Mouse (Mus musculus): ENCODE results near the gene Fxyd6. TPM values are rescaled to one million over a fixed set of nuclear protein-coding genes. Genes with fewer than 3 reads are reported as not detected.

Fxyd6 gene
- total and polyA plus RNA-seq, 3 experiments, result not detected

GRCm38 (mm10) chr9:45363639-45364214 lies 6.3 kb upstream of the Fxyd6 start:
- Histone ChIP-seq H3K27ac (ENCODE audit: control insufficient read depth, low read depth, low read length) (no peak overlapping the region), H3K9me3 (replicated peaks; ENCODE audit: insufficient read depth, low read length) (no peaks in the 10 kb centered on the region), H3K36me3 (ENCODE audit: control insufficient read depth in 1 of 2, insufficient read depth in 2 of 2, low read length in 2 of 2) (no peaks in the 10 kb centered on the region), H3K4me1 (ENCODE audit: control insufficient read depth in 1 of 2, insufficient read depth in 2 of 2, low read length in 2 of 2) (no peaks in the 10 kb centered on the region), H3K27me3 (ENCODE audit: control insufficient read depth in 1 of 2, insufficient read depth in 2 of 2, low read length in 2 of 2) (no peaks in the 10 kb centered on the region; a peak in 2 of 4 replicates), H3K79me2 (ENCODE audit: control insufficient read depth, insufficient read depth, low read length, poor library complexity) (no peaks in the 10 kb centered on the region), H3K9ac (ENCODE audit: control insufficient read depth, low read depth, low read length, poor library complexity, severe bottlenecking) (no peak overlapping the region), H3K4me3 (ENCODE audit: control insufficient read depth in 1 of 2, insufficient read depth in 1 of 2, low read depth in 2 of 2, low read length in 2 of 2) (no peak overlapping the region)
- TF ChIP-seq KAT2A (conservative IDR thresholded peaks at IDR 0.05; ENCODE audit: low read depth, low read length), result no peak
- TF ChIP-seq ZKSCAN1 (IDR thresholded peaks at IDR 0.05; ENCODE audit: low read depth, low read length), result no peak
- no peak for TF ChIP-seq NELFE (IDR thresholded peaks at IDR 0.05; ENCODE audit: low read depth, low read length)
- TF ChIP-seq EP300 (IDR thresholded peaks at IDR 0.05; ENCODE audit: low read depth in 1 of 2, low read length in 2 of 2), result no peak
- TF ChIP-seq GABPA (IDR thresholded peaks at IDR 0.05; ENCODE audit: low read depth, low read length), result no peak
- no peak for TF ChIP-seq USF1 (IDR thresholded peaks at IDR 0.05; ENCODE audit: low read depth, low read length)
- TF ChIP-seq MYB (IDR thresholded peaks at IDR 0.05; ENCODE audit: low read depth, low read length), result no peak
- TF ChIP-seq ELF1 (IDR thresholded peaks at IDR 0.05; ENCODE audit: low read depth, low read length), result no peak
- no peak for TF ChIP-seq HCFC1 (IDR thresholded peaks at IDR 0.05; ENCODE audit: low read depth, low read length)
- TF ChIP-seq POLR2AphosphoS5 (IDR thresholded peaks at IDR 0.05; ENCODE audit: borderline replicate concordance, low read depth, low read length), result no peak
- no peak for TF ChIP-seq RAD21 (IDR thresholded peaks at IDR 0.05; ENCODE audit: low read depth, low read length)
- TF ChIP-seq CHD1 (IDR thresholded peaks at IDR 0.05; ENCODE audit: low read depth, low read length), result no peak
- no peak for TF ChIP-seq SMC3 (IDR thresholded peaks at IDR 0.05; ENCODE audit: low read depth, low read length)
- DNase-seq (ENCODE audit: low read depth, low spot score), result no peak

GRCm38 (mm10) chr9:45367716-45368115 lies 2.3 kb upstream of the Fxyd6 start:
- no peak for TF ChIP-seq JUND (IDR thresholded peaks at IDR 0.05; ENCODE audit: low read depth, low read length)
- no peak for TF ChIP-seq MEF2A (IDR thresholded peaks at IDR 0.05; ENCODE audit: extremely low read depth, insufficient replicate concordance, low read depth, low read length, poor library complexity, severe bottlenecking)
- TF ChIP-seq POLR2AphosphoS5 (IDR thresholded peaks at IDR 0.05; ENCODE audit: borderline replicate concordance, low read depth, low read length), result no peak
- TF ChIP-seq NELFE (IDR thresholded peaks at IDR 0.05; ENCODE audit: low read depth, low read length), result no peak
- no peak for TF ChIP-seq POLR2A (IDR thresholded peaks at IDR 0.05; ENCODE audit: control insufficient read depth in 1 of 2, insufficient read depth in 1 of 2, low read depth in 1 of 2, low read length in 2 of 2, poor library complexity in 1 of 2)
- no peak for TF ChIP-seq CHD1 (IDR thresholded peaks at IDR 0.05; ENCODE audit: low read depth, low read length)
- TF ChIP-seq MAFK (IDR thresholded peaks at IDR 0.05; ENCODE audit: borderline replicate concordance, low read depth, low read length), result no peak
- TF ChIP-seq SMC3 (IDR thresholded peaks at IDR 0.05; ENCODE audit: low read depth, low read length), result no peak
- no peak for TF ChIP-seq MAZ (IDR thresholded peaks at IDR 0.05; ENCODE audit: low read depth, low read length)
- TF ChIP-seq ZNF384 (IDR thresholded peaks at IDR 0.05; ENCODE audit: low read depth, low read length), result no peak
- no peak for TF ChIP-seq ETS1 (IDR thresholded peaks at IDR 0.05; ENCODE audit: low read depth, low read length)
- TF ChIP-seq RCOR1 (IDR thresholded peaks at IDR 0.05; ENCODE audit: low read depth, low read length), result no peak
- TF ChIP-seq ELF1 (IDR thresholded peaks at IDR 0.05; ENCODE audit: low read depth, low read length), result no peak
- TF ChIP-seq KAT2A (conservative IDR thresholded peaks at IDR 0.05; ENCODE audit: low read depth, low read length), result no peak
- H3K4me3 ChIP-seq (ENCODE audit: control insufficient read depth in 1 of 2, insufficient read depth in 1 of 2, low read depth in 2 of 2, low read length in 2 of 2), result no peak overlapping the region
- no peaks in the 10 kb centered on the region for H3K79me2 ChIP-seq (ENCODE audit: control insufficient read depth, insufficient read depth, low read length, poor library complexity)
- no peak for DNase-seq (ENCODE audit: low read depth, low spot score)
- no peak overlapping the region for H3K27ac ChIP-seq (ENCODE audit: control insufficient read depth, low read depth, low read length)
- H3K9ac ChIP-seq (ENCODE audit: control insufficient read depth, low read depth, low read length, poor library complexity, severe bottlenecking), result no peak overlapping the region
- no peaks in the 10 kb centered on the region for H3K9me3 ChIP-seq (replicated peaks; ENCODE audit: insufficient read depth, low read length)
- no peaks in the 10 kb centered on the region for H3K4me1 ChIP-seq (ENCODE audit: control insufficient read depth in 1 of 2, insufficient read depth in 2 of 2, low read length in 2 of 2)
- no peaks in the 10 kb centered on the region; a peak in 2 of 4 replicates for H3K27me3 ChIP-seq (ENCODE audit: control insufficient read depth in 1 of 2, insufficient read depth in 2 of 2, low read length in 2 of 2)
- H3K36me3 ChIP-seq (ENCODE audit: control insufficient read depth in 1 of 2, insufficient read depth in 2 of 2, low read length in 2 of 2), result no peaks in the 10 kb centered on the region
